Mouse (Mus musculus): ENCODE results near the gene March6.

The March6 gene

DNA sequence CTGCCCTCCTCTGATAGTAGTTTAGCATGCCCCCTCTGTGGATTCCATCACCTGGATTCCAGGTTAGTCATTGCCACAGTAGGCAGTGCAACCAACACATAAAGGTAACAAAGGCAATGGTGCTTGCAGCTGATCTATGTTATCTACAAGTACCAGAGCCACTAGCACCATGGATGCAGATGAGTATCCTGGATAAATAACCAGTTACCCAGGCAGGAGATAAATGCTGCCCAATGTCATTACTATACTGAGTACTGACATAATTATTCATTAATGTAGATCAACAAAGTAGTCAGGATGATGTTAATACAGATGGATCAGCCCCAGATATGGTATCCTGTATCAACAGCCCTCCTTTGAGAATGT lies 19.5 kb downstream of the March6 start:
- no peak for DNase-seq (ENCODE audit: low read depth, low spot score)

DNA sequence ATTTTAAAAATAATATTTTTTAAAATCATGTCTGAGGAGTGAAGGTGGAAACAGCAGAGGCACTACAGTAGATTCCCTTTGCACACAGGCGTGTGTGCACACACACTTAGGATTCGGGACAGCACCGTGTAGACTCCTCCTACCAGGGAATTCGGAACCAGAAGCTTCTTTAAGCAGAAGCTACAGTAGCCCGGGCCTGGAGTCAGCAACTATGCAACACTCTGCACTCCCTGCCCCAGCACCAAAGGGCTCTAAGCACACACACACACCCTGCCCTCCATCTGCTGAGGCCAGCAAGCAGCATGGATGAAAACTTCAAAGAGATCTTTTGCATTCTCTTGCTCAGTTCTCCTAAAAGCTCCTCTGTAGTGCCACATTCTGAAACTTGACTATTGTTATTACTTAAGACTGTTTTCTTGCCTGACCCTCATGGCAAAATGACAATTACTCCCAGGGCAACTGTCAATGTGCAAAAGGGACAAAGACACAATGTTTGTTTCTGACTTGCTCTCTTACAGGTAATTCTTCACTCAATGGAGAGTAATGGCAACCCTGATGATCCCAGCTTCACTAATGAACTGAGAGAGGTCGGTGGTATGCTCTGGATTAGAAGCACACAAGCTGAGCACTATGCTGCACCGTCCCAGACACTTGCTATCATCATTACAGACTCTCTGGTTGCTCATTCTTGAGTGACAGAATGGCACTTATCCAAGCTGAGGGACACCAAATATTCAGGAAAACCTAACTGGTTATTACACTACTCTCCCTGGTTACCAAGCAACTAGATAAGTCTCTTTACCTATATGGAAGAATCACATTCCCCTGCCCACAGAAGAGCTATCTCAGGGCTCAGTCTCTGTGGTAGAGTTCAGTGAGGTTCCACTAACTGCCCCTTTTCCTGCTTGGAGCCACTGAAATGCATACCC lies 20.1 kb downstream of the March6 start:
- no peak for DNase-seq (ENCODE audit: low read depth, low spot score)

DNA sequence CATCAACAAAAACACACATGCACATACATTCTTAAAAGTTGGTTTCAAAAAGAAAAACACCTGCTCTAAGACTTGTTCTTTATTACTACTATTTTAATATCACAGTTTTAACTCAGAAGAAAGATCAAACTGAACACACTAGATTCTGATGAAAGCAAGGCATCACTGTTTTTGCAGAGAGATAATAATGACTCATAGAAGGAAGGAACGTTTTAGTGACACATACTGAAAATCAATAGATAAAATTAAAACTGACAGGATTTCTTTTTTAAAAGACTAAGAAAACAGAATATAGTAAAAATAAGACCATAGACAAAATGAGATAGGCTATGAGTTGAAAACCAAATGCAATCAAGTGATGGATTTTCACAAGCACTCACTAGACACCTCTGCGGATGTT lies 25.8 kb downstream of the March6 start:
- no peak for DNase-seq (ENCODE audit: low read depth, low spot score)

DNA sequence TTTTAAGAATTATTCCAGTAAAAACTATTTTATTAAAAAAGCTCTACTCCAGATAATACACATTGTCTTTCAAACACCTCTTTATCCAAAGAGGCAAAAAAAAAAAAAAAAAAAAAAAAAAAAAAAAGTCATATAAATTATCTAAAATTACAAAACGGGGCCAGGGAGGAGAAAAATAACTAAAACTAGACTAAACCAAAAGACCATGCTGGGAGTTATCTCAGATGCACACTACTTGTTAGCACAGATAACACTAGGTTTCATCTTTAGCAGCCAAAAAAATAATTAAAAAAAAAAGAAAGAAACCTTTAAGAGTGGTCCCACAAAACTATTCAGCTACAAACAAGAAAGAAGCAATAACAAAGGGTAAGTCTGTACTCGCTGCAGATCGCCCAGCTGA lies 27.4 kb downstream of the March6 start:
- DNase-seq (ENCODE audit: low read depth, low spot score): no peak

DNA sequence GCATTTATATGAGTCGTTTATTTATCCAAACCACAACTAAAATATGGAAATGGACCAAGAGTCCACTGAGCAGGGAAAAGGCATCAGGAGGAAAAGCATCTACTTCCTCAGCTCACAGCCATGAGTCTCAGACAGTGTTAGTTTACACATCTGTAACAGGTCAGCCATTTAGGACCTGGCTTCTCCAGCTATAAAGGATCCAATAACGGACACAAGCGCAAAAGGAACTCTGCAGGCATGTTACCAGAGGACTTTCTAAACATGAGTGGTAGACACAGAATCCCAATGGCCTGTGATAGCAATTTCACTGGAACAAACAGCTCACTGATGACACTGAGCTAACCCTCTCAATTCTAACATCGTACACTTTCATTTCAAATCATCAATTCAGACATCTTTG lies 27.9 kb downstream of the March6 start:
- no peak for DNase-seq (ENCODE audit: low read depth, low spot score)

GRCm38 (mm10) chr15:31502313-31502712 lies 28.5 kb downstream of the March6 start:
- no peak for DNase-seq (ENCODE audit: low read depth, low spot score)

- DNase-seq (ENCODE audit: low read depth, low spot score): no peak
Measured at GRCm38 (mm10) chr15:31494803-31495202, 36.0 kb downstream of the March6 start.

DNA sequence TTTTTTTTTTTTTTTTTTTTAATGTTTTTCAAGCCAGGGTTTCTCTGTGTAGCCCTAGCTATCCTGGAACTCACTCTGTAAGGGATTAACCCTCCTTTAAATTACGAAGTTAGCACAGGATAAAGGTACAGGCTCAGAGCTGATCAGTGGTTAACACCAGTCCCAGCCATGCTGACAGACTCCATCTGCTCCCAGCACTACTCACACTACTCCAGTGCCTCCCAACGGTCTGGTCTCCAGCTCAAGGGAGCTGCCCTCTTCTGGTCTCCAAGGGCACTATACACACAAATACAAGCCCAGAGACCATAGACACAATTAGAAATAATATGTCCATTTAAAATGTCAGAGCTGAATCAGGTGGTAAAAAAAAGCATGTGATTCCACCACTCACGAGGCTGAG lies 36.5 kb downstream of the March6 start:
- no peak for DNase-seq (ENCODE audit: low read depth, low spot score)

GRCm38 (mm10) chr15:31487407-31487806 lies 43.4 kb downstream of the March6 start:
- DNase-seq (ENCODE audit: low read depth, low spot score): no peak

DNA sequence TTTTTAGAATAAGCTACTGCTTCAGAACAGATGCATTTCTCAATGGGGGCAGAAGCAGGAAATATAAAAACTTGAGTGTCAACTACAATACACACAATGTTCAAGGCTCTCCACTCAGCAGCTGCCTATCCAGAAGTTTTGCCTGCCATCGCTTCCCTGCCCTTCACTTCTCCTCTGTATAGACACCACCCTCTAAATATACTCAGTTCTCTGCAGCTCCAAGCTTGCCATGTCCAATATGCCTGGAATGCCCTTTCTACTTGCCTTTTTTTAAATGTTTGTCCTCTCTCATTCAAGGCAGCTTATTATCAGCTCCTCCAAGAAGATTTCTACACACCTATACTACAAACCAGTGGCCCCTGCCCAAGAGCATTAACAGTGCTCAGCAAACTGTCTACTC lies 54.2 kb downstream of the March6 start:
- DNase-seq (ENCODE audit: low read depth, low spot score): no peak

DNA sequence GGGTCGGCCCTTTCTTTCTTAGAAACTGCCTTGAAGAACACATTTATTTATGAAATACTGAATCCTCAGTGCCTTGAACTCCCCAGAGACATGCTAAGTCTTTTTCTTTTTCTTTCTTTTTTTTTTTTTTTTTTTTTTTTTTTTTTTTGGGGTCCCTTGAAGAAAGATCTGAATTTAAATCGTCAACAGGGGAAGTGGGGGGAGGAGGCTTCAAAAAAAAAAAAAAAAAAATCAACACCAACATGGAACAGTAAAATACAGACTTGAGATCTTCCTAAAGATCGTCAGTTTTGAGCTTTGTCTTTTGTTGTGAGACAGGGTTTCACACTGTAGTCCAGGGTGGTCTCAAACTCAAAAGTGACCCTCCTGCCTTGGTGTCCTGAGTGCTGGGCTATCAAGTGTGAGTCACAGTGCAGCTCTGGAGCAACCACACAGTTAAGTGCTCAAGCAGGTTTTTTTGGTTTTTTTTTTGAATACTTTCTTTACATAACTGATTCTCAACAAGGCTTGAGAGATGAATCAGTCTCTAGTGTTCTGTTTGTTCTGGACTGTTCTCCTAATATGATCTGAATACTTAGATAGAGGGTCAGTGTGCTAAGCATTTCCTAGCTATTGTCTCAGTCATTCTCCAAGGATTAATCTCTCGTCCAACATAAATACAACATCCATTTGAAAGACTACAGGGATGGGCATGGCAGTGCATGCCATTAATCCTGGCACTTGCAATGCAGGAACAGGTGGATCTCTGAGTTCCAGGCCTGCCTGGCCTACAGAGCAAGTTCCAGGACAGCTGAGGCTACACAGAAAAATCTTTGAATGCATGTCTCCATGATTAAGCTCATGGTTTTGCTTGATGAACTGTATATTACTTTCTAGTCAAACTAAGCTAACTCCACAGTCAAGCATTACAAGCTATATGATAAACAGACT lies 57.9 kb downstream of the March6 start:
- no peak for DNase-seq (ENCODE audit: low read depth, low spot score)

- DNase-seq (ENCODE audit: low read depth, low spot score): no peak
Measured at GRCm38 (mm10) chr15:31471529-31471928, 59.3 kb downstream of the March6 start.

DNA sequence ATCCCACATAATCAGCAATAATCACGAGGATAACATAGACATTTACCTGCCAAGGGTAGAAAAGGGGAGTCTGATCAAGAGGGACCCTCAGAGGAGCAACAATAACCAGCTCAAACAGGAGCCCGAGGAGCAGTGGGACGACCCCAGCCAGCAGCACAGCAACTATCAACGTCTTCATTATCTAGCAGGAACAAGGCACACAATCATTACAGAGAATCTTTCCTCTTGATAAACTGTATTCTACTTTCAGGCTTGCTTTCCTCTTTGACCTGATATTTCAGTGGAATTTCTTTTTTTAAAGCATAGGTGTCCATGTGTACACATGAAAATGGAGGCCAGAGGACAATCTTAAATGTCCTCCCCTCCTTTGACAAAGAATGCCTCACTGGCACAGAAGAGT lies 61.4 kb downstream of the March6 start:
- DNase-seq (ENCODE audit: low read depth, low spot score): no peak

- no peak for DNase-seq (ENCODE audit: low read depth, low spot score)
Measured at GRCm38 (mm10) chr15:31468806-31469205, 62.0 kb downstream of the March6 start.

GRCm38 (mm10) chr15:31466749-31467148 lies 64.1 kb downstream of the March6 start:
- no peak for DNase-seq (ENCODE audit: low read depth, low spot score)

DNA sequence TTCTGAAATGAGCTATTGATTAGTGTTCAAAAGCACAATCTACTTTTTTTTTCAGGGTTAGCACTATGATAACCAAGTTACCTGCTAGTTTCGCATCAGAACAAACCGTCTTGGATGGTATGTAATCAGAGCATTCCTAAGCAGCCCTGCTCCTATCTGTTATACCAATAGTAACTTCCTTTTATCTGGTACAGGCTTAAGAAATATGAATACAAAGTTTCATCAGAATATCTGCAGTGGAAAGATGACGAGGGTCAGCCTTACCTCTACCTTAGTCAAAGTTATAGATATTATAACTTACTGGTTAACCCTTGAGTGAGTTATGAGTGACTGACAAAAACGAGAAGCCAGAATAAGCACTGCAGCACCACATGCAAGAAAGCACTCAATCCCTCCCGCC lies 64.6 kb downstream of the March6 start:
- no peak for DNase-seq (ENCODE audit: low read depth, low spot score)

DNA sequence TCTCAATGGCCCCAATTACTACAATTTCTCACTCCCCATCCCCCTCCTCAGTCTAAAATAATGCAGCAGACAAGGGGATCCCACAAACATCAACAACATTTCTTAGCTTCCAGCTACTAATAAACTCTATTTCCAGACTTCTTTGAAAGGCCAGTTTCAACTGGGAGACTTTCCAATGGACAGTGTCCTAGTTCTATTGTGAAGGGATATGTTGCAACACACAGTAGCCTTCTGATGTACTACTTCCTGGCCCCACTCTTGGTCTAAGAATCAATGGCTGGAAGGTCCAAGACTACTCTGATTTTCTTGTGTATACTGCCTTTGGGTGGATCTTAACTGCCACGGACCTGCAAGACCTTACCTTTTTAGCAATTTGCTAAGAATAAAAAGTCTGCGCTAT lies 65.0 kb downstream of the March6 start:
- no peak for DNase-seq (ENCODE audit: low read depth, low spot score)

GRCm38 (mm10) chr15:31460571-31460970 lies 70.3 kb downstream of the March6 start:
- DNase-seq (ENCODE audit: low read depth, low spot score): no peak

DNA sequence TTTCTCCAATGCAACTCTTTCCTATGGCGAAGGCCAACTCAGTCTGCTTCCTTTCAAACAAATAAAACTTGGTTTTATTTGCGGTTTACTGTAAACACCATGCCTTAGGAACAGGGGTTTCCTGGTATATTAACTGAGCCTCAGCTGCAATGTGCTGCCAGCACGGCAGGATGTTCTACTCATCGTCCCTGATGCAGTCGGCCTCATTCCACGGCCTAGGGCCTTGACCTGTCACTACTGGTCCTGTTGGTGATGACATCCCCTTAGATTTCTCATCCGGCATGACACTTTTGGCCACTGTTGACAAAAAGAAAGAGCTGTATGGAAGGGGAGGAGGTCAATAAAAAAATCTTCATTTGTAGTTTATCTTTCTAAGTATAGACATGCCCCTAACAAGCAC lies 72.8 kb downstream of the March6 start:
- no peak for DNase-seq (ENCODE audit: low read depth, low spot score)

- DNase-seq (ENCODE audit: low read depth, low spot score): no peak
Measured at GRCm38 (mm10) chr15:31456381-31456780, 74.5 kb downstream of the March6 start.

DNA sequence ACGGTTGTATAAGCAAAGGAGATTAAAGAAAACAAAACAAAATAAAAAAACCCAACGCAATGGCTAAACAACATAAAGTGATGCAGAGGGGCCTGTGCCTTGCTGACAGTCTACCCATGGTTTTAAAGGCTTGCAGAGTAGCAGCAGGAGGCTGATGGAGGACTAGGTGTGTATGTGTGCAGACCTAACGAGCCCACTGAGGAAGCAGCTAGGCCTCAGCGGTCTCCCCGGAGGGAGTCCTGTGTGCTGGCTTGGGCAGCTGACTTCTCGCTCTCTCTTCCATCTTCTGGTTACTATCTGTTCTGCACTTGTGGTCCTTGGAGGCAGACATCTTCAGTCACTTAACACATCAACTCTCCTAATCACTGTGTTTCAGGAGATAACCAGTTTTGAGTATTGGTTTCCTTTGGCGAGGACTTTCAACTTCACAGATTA lies 76.0 kb downstream of the March6 start:
- DNase-seq (ENCODE audit: low read depth, low spot score): no peak

GRCm38 (mm10) chr15:31454096-31454860 lies 76.6 kb downstream of the March6 start:
- no peak for DNase-seq (ENCODE audit: low read depth, low spot score)
